In genomic region chr1:171360253-171360652, GRCm38 (mm10) we compare ENCODE assay signal across 8 mouse cellular contexts. TPM values are rescaled to one million over a fixed set of nuclear protein-coding genes. Genes with fewer than 3 reads are reported as not detected.
DNase-seq lines count a peak whose midpoint lies in the region; ATAC-seq and TF ChIP-seq lines count a peak whose summit lies in the region.

No protein-coding gene starts in this region.

- no peaks in the 10 kb centered on the region for H3K9me3 ChIP-seq in lung, embryonic 16.5 days (ENCODE audit: control insufficient read depth, low read length)
- peaks cover 3% of the 10 kb centered on the region; the same call in 1 of the 2 replicates for H3K9me3 ChIP-seq in forebrain, embryonic 13.5 days (replicated peaks)
- H3K9me3 ChIP-seq in limb, embryonic 14.5 days (ENCODE audit: control insufficient read depth, low read length) = no peaks in the 10 kb centered on the region
- no peaks in the 10 kb centered on the region for H3K9me3 ChIP-seq in neural tube, embryonic 15.5 days (replicated peaks)

- H3K9ac ChIP-seq in lung, embryonic 16.5 days (ENCODE audit: low read length) = peak overlapping the region; percentile 70
- H3K9ac ChIP-seq in forebrain, embryonic 13.5 days = peak overlapping the region; percentile 68
- peak overlapping the region; percentile 58 for H3K9ac ChIP-seq in limb, embryonic 14.5 days (ENCODE audit: low read depth, low read length, severe bottlenecking)
- peak overlapping the region; percentile 68 for H3K9ac ChIP-seq in neural tube, embryonic 15.5 days (replicated peaks)

- H3K27ac ChIP-seq in lung, embryonic 16.5 days (ENCODE audit: low read length) = peak overlapping the region; percentile 32; the same call in 1 of the 2 replicates
- H3K27ac ChIP-seq in forebrain, embryonic 13.5 days = peak overlapping the region; percentile 67
- peak overlapping the region; percentile 33; the same call in 1 of the 2 replicates for H3K27ac ChIP-seq in limb, embryonic 14.5 days (replicated peaks; ENCODE audit: low read depth, low read length)
- peak overlapping the region; percentile 87 for H3K27ac ChIP-seq in neural tube, embryonic 15.5 days (replicated peaks)

- peaks cover 9% of the 10 kb centered on the region for H3K4me1 ChIP-seq in lung, embryonic 16.5 days (replicated peaks; ENCODE audit: control insufficient read depth, insufficient read depth, low read length)
- H3K4me1 ChIP-seq in forebrain, embryonic 13.5 days = peaks cover 18% of the 10 kb centered on the region
- peaks cover 13% of the 10 kb centered on the region; the same call in 1 of the 2 replicates for H3K4me1 ChIP-seq in limb, embryonic 14.5 days (ENCODE audit: control insufficient read depth, insufficient read depth, low read length)
- peaks cover 19% of the 10 kb centered on the region for H3K4me1 ChIP-seq in neural tube, embryonic 15.5 days

- H3K4me3 ChIP-seq in lung, embryonic 16.5 days (ENCODE audit: low read length) = peak overlapping the region; percentile 53
- H3K4me3 ChIP-seq in forebrain, embryonic 13.5 days = peak overlapping the region; percentile 46
- H3K4me3 ChIP-seq in limb, embryonic 14.5 days (replicated peaks; ENCODE audit: low read length) = peak overlapping the region; percentile 54
- peak overlapping the region; percentile 58 for H3K4me3 ChIP-seq in neural tube, embryonic 15.5 days (replicated peaks)

- ATAC-seq in lung, embryonic 16.5 days (ENCODE audit: low read depth) = peak; percentile 37
- ATAC-seq in forebrain, embryonic 13.5 days = no peak; the same call in 1 of the 2 replicates
- 0 out of 2 replicates have a peak, but pooled peaks have one; percentile 2 for ATAC-seq in limb, embryonic 14.5 days (ENCODE audit: low FRiP score, low read depth)
- ATAC-seq in neural tube, embryonic 15.5 days (ENCODE audit: low FRiP score) = no peak; the same call in 1 of the 2 replicates

- H3K36me3 ChIP-seq in lung, embryonic 16.5 days (ENCODE audit: control insufficient read depth, insufficient read depth, low read length) = peaks cover 5% of the 10 kb centered on the region; the same call in 1 of the 2 replicates
- H3K36me3 ChIP-seq in forebrain, embryonic 13.5 days (ENCODE audit: poor library complexity, severe bottlenecking) = peaks cover 28% of the 10 kb centered on the region
- peaks cover 26% of the 10 kb centered on the region for H3K36me3 ChIP-seq in limb, embryonic 14.5 days (ENCODE audit: control insufficient read depth, insufficient read depth, low read length)
- H3K36me3 ChIP-seq in neural tube, embryonic 15.5 days = peaks cover 21% of the 10 kb centered on the region

- DNase-seq in gastrocnemius, postnatal 10 days = peak; percentile 22
- no peak for DNase-seq in gastrocnemius, adult 8-10 months (ENCODE audit: low spot score in 2 of 2)
- no peak for DNase-seq in lung, postnatal 25 days (ENCODE audit: low spot score)
- DNase-seq in limb, embryonic 14.5 days (ENCODE audit: low spot score) = no peak
- DNase-seq in gastrocnemius, postnatal 4 days (ENCODE audit: low spot score in 2 of 2) = no peak

- 11% methylated on average over 26 of the region's 26 CpGs for WGBS in lung, embryonic 16.5 days
- WGBS in forebrain, embryonic 13.5 days = 4% methylated on average over 26 of the region's 26 CpGs
- under 1% methylated on average over 25 of the region's 26 CpGs for WGBS in limb, embryonic 14.5 days
- WGBS in neural tube, embryonic 15.5 days = 2% methylated on average over 26 of the region's 26 CpGs

- H3K27me3 ChIP-seq in lung, embryonic 16.5 days (ENCODE audit: control insufficient read depth, insufficient read depth, low read depth, low read length) = no peaks in the 10 kb centered on the region
- H3K27me3 ChIP-seq in forebrain, embryonic 13.5 days = no peaks in the 10 kb centered on the region
- H3K27me3 ChIP-seq in limb, embryonic 14.5 days (ENCODE audit: control insufficient read depth, insufficient read depth, low read length) = no peaks in the 10 kb centered on the region
- H3K27me3 ChIP-seq in neural tube, embryonic 15.5 days (replicated peaks) = no peaks in the 10 kb centered on the region

- TF ChIP-seq POLR2A in limb, embryonic 14.5 days (IDR thresholded peaks at IDR 0.05; ENCODE audit: borderline replicate concordance, extremely low read depth, insufficient read depth, insufficient read length) = no peak

- H3K4me2 ChIP-seq in lung, embryonic 16.5 days (ENCODE audit: low read depth, low read length) = peak overlapping the region; percentile 59
- H3K4me2 ChIP-seq in forebrain, embryonic 13.5 days = peak overlapping the region; percentile 88
- peak overlapping the region; percentile 91 for H3K4me2 ChIP-seq in limb, embryonic 14.5 days (replicated peaks; ENCODE audit: low read depth, low read length, severe bottlenecking)
- peak overlapping the region; percentile 85 for H3K4me2 ChIP-seq in neural tube, embryonic 15.5 days

RNA-seq across cellular contexts. Expression of gene Klhdc9, which starts 0.3 kb away (rescaled TPM):
- under 1 TPM; 0.31 to 0.61 TPM for total RNA-seq in gastrocnemius, postnatal 10 days (2021)
- total RNA-seq in gastrocnemius, adult 8-10 months (2022) = not detected
- 3.8 and 4.4 TPM in 2 replicates for polyA plus RNA-seq in lung, embryonic 16.5 days (2015; fragmentation: Nextera tagmentation; extraction: Ambion mirVana)
- polyA plus RNA-seq in forebrain, embryonic 13.5 days (2015; fragmentation: Nextera tagmentation; extraction: Ambion mirVana) = 3.3 and 3.8 TPM in 2 replicates
- 1.1 and 1.3 TPM in 2 replicates for polyA plus RNA-seq in limb, embryonic 14.5 days (2012; rRNA removed)
- polyA plus RNA-seq in limb, embryonic 14.5 days (2014; fragmentation: Nextera tagmentation; extraction: Ambion mirVana) = 0.88 and 1.1 TPM in 2 replicates
- polyA plus RNA-seq in neural tube, embryonic 15.5 days (2015; fragmentation: Nextera tagmentation; extraction: Ambion mirVana) = 4.0 and 4.1 TPM in 2 replicates
- total RNA-seq in gastrocnemius, postnatal 4 days (2021) = under 1 TPM; 0.74 to 0.83 TPM

RNA-seq across cellular contexts. Expression of gene Nectin4, which starts 9.6 kb away (rescaled TPM):
- total RNA-seq in gastrocnemius, postnatal 10 days (2021) = under 1 TPM; 0.07 to 0.20 TPM
- not detected for total RNA-seq in gastrocnemius, adult 8-10 months (2022)
- 7.4 and 9.4 TPM in 2 replicates for polyA plus RNA-seq in lung, embryonic 16.5 days (2015; fragmentation: Nextera tagmentation; extraction: Ambion mirVana)
- polyA plus RNA-seq in forebrain, embryonic 13.5 days (2015; fragmentation: Nextera tagmentation; extraction: Ambion mirVana) = 0.31 and 0.32 TPM in 2 replicates
- polyA plus RNA-seq in limb, embryonic 14.5 days (2012; rRNA removed) = 16.6 and 19.4 TPM in 2 replicates
- 19.2 and 21.0 TPM in 2 replicates for polyA plus RNA-seq in limb, embryonic 14.5 days (2014; fragmentation: Nextera tagmentation; extraction: Ambion mirVana)
- 3.7 and 5.6 TPM in 2 replicates for polyA plus RNA-seq in neural tube, embryonic 15.5 days (2015; fragmentation: Nextera tagmentation; extraction: Ambion mirVana)
- under 1 TPM; 0.21 to 0.25 TPM for total RNA-seq in gastrocnemius, postnatal 4 days (2021)

RNA-seq across cellular contexts. Expression of gene Pfdn2, which starts 14.8 kb away (rescaled TPM):
- total RNA-seq in gastrocnemius, postnatal 10 days (2021) = 100 to 1,000 TPM; 104 to 113 TPM
- total RNA-seq in gastrocnemius, adult 8-10 months (2022) = 100 to 1,000 TPM in 2 of 4 experiments, 10 to 100 TPM in 2; 46.7 to 104 (median 77.5) TPM
- polyA plus RNA-seq in lung, embryonic 16.5 days (2015; fragmentation: Nextera tagmentation; extraction: Ambion mirVana) = 86.4 and 99.8 TPM in 2 replicates
- polyA plus RNA-seq in forebrain, embryonic 13.5 days (2015; fragmentation: Nextera tagmentation; extraction: Ambion mirVana) = 160 and 180 TPM in 2 replicates
- 40.5 and 82.5 TPM in 2 replicates for polyA plus RNA-seq in limb, embryonic 14.5 days (2012; rRNA removed)
- polyA plus RNA-seq in limb, embryonic 14.5 days (2014; fragmentation: Nextera tagmentation; extraction: Ambion mirVana) = 43.0 and 48.0 TPM in 2 replicates
- 146 and 162 TPM in 2 replicates for polyA plus RNA-seq in neural tube, embryonic 15.5 days (2015; fragmentation: Nextera tagmentation; extraction: Ambion mirVana)
- total RNA-seq in gastrocnemius, postnatal 4 days (2021) = 100 to 1,000 TPM in 1 of 2 experiments, 10 to 100 TPM in 1; 97.9 to 112 TPM

RNA-seq across cellular contexts. Expression of gene Nit1, which starts 14.8 kb away (rescaled TPM):
- total RNA-seq in gastrocnemius, postnatal 10 days (2021) = 10 to 100 TPM; 20.1 to 22.5 TPM
- total RNA-seq in gastrocnemius, adult 8-10 months (2022) = 10 to 100 TPM; 25.6 to 30.3 (median 29.0) TPM
- 43.5 and 44.9 TPM in 2 replicates for polyA plus RNA-seq in lung, embryonic 16.5 days (2015; fragmentation: Nextera tagmentation; extraction: Ambion mirVana)
- polyA plus RNA-seq in forebrain, embryonic 13.5 days (2015; fragmentation: Nextera tagmentation; extraction: Ambion mirVana) = 52.9 and 56.9 TPM in 2 replicates
- 50.0 and 54.0 TPM in 2 replicates for polyA plus RNA-seq in limb, embryonic 14.5 days (2012; rRNA removed)
- 29.0 and 30.4 TPM in 2 replicates for polyA plus RNA-seq in limb, embryonic 14.5 days (2014; fragmentation: Nextera tagmentation; extraction: Ambion mirVana)
- 53.0 and 53.1 TPM in 2 replicates for polyA plus RNA-seq in neural tube, embryonic 15.5 days (2015; fragmentation: Nextera tagmentation; extraction: Ambion mirVana)
- total RNA-seq in gastrocnemius, postnatal 4 days (2021) = 10 to 100 TPM; 22.4 to 24.9 TPM

RNA-seq across cellular contexts. Expression of gene Arhgap30, which starts 28.5 kb away (rescaled TPM):
- 1 to 10 TPM; 1.7 to 2.3 TPM for total RNA-seq in gastrocnemius, postnatal 10 days (2021)
- under 1 TPM; 0.34 to 0.63 (median 0.44) TPM for total RNA-seq in gastrocnemius, adult 8-10 months (2022)
- 2.6 and 3.2 TPM in 2 replicates for polyA plus RNA-seq in lung, embryonic 16.5 days (2015; fragmentation: Nextera tagmentation; extraction: Ambion mirVana)
- polyA plus RNA-seq in forebrain, embryonic 13.5 days (2015; fragmentation: Nextera tagmentation; extraction: Ambion mirVana) = 0.35 and 0.36 TPM in 2 replicates
- polyA plus RNA-seq in limb, embryonic 14.5 days (2012; rRNA removed) = 2.0 and 2.5 TPM in 2 replicates
- polyA plus RNA-seq in limb, embryonic 14.5 days (2014; fragmentation: Nextera tagmentation; extraction: Ambion mirVana) = 1.6 and 2.5 TPM in 2 replicates
- polyA plus RNA-seq in neural tube, embryonic 15.5 days (2015; fragmentation: Nextera tagmentation; extraction: Ambion mirVana) = 0.88 and 6.0 TPM in 2 replicates
- 1 to 10 TPM; 3.3 to 3.5 TPM for total RNA-seq in gastrocnemius, postnatal 4 days (2021)

Comparison
In these comparisons a context has a peak if more than half of its experiments do, and no peak if none do; other contexts are left out.
1. ATAC-seq: peak in lung, embryonic 16.5 days (single experiment) and limb, embryonic 14.5 days (single experiment); none in forebrain, embryonic 13.5 days (single experiment) and neural tube, embryonic 15.5 days (single experiment).
2. H3K27ac ChIP-seq: peak in every context shown above with its lines; median percentile 87 in neural tube, embryonic 15.5 days; 67 in forebrain, embryonic 13.5 days; 33 in limb, embryonic 14.5 days; 32 in lung, embryonic 16.5 days.
3. Peak in every context shown above with its lines, with median percentiles within 50 percentile points of each other: H3K4me2 ChIP-seq, H3K4me3 ChIP-seq and H3K9ac ChIP-seq.